Mouse (Mus musculus) hindbrain, embryonic 16.5 days (tissue): ENCODE results near the gene Gorasp1. TPM values are rescaled to one million over a fixed set of nuclear protein-coding genes. Genes with fewer than 3 reads are reported as not detected.

ENCODE experiments used
- ATAC-seq: fragments of 200-750 bp; cut with Nextera tagmentation; 2 replicates; pipeline ENCODE4 v1.8.0; 2017; ENCODE audit warnings: moderate TSS enrichment, moderate library complexity
- H3K27ac ChIP-seq: fragments of 300-500 bp; sonication (generic); 2 replicates; pipeline ENCODE4 v1.5.1; 2014; ENCODE audit warnings: low read depth, mild to moderate bottlenecking, control low read depth, low read length, moderate library complexity
- H3K27me3 ChIP-seq: fragments of 300-500 bp; sonication (generic); replicated peaks from 2 replicates; pipeline ENCODE4 v1.6.1; 2014; ENCODE audit warnings: low read length; ENCODE audit not compliant: control insufficient read depth, insufficient read depth
- H3K36me3 ChIP-seq: fragments of 300-500 bp; sonication (generic); 2 replicates; pipeline ENCODE4 v1.6.1; 2014; ENCODE audit warnings: mild to moderate bottlenecking, low read length, moderate library complexity, mixed read lengths; ENCODE audit not compliant: control insufficient read depth, insufficient read depth
- H3K4me1 ChIP-seq: fragments of 300-500 bp; sonication (generic); 2 replicates; pipeline ENCODE4 v1.6.1; 2014; ENCODE audit warnings: low read depth, low read length; ENCODE audit not compliant: control insufficient read depth, insufficient read depth
- H3K4me2 ChIP-seq: fragments of 300-500 bp; sonication (generic); 2 replicates; pipeline ENCODE4 v1.6.1; 2014; ENCODE audit warnings: mild to moderate bottlenecking, low read length, control low read depth, moderate library complexity
- H3K4me3 ChIP-seq: fragments of 300-500 bp; sonication (generic); 2 replicates; pipeline ENCODE4 v1.5.1; 2014; ENCODE audit warnings: mild to moderate bottlenecking, low read length, control low read depth, moderate library complexity
- H3K9ac ChIP-seq: fragments of 300-500 bp; sonication (generic); 2 replicates; pipeline ENCODE4 v1.6.1; 2014; ENCODE audit warnings: low read depth, mild to moderate bottlenecking, control low read depth, low read length, moderate library complexity
- H3K9me3 ChIP-seq: fragments of 300-500 bp; sonication (generic); 2 replicates; pipeline ENCODE4 v1.6.1; 2014; ENCODE audit warnings: mild to moderate bottlenecking, low read length, moderate library complexity; ENCODE audit not compliant: control insufficient read depth
- WGBS: fragments of 180-500 bp; shearing (Covaris S2); extraction: QIAGEN DNeasy Blood & Tissue Kit; methylation state at CpG from one replicate; pipeline ENCODE4 v1.1.7; 2014; 5-methylcytosine and 5-hydroxymethylcytosine counted together
- polyA plus RNA-seq: library from polyadenylated mRNA; unstranded; fragments of >200 nt; fragmentation: Nextera tagmentation; extraction: Ambion mirVana; gene quantifications from 2 replicates; pipeline ENCODE4 v1.2.1, GENCODE M21; 2015

The Gorasp1 gene
- polyA plus RNA-seq, 1 experiment from 2014 or later = 33.1 TPM

DNA sequence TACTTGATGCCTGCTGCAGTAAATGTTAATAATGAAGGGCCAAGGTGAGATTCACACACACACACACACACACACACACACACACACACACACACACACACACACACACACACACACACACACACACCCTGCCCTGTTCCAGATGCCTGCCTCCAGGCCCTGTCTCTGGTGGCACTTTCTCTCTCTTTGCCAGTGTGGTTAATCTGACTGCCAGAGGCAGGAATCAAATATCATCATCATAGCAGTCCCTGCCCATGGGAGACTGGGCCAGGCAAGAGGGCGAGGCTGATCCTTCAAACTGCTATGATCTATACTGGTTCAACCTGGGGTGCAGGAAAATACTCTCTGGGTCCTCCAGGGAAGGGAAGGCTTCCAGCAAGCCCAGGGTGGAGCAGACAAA lies 17.5 kb downstream of the Gorasp1 start:
- 89% methylated on average over 1 of the region's 1 CpGs for WGBS

DNA sequence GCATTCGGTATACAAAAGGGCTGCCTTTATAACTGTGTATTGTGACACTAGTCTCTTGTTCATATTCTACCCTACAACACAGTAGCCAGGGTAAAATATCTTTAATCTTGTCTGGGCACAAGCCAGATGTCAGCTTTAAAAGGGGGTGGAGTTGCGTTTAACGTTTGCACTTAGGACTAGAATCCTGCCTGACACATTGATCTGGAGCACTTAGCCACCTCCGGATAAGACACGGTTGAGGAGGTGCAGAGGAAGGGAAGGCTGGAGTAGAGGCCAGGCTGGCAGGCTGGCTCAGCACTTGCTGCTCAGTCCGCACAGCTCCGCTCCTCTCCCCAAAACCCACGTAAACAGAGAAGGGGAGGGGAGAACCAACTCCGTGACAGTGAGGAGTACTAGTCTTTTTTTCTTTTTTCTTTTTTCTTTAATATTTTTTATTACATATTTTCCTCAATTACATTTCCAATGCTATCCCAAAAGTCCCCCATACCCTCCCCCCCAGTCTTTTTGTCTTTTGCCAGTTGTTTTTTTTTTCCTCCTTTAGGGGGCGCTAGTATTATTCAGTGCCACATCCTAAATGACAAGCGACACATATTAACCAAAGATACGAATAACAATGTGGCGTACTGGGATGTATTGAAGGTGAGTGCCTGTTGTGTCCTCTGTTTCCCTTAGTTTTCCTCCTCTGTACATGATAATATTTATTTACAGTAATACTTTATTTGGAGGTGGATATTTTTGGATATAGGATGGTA lies 24.1 kb downstream of the Gorasp1 start:
- Histone ChIP-seq H3K27ac (no peak overlapping the region), H3K27me3 (no peaks in the 10 kb centered on the region), H3K4me2 (no peak overlapping the region), H3K9ac (no peak overlapping the region), H3K36me3 (peaks cover 58% of the 10 kb centered on the region), H3K4me1 (no peaks in the 10 kb centered on the region), H3K9me3 (no peaks in the 10 kb centered on the region), H3K4me3 (no peak overlapping the region)
- no peak for ATAC-seq
- WGBS = 76% methylated on average over 13 of the region's 13 CpGs

More for the DNA sequence above, 17.5 kb downstream of the Gorasp1 start:
- Histone ChIP-seq H3K9me3 (no peaks in the 10 kb centered on the region), H3K4me2 (no peak overlapping the region), H3K4me1 (no peaks in the 10 kb centered on the region), H3K4me3 (no peak overlapping the region), H3K36me3 (peaks cover 57% of the 10 kb centered on the region), H3K27ac (no peak overlapping the region), H3K27me3 (no peaks in the 10 kb centered on the region), H3K9ac (no peak overlapping the region)
- no peak for ATAC-seq

DNA sequence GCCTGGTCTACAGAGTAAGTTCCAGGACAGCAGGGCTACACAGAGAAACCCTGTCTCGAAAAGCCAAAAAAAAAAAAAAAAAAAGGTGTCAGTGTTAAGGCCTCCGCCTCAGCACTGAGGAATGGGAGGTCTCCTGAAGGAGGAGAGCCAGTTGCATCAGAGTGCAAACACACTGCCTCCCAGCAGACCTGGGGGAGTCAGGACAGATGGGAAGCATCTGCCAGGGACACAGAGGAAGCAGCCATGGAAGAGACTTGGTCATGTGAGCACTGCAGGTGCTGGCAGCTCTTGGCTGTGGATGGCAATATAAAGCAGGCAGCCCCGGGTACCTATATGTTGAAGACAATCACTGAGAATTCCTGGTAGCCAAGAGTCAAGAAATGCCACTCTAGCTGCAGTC lies 27.4 kb downstream of the Gorasp1 start:
- no peak for ATAC-seq
- H3K4me1 ChIP-seq = no peaks in the 10 kb centered on the region
- no peaks in the 10 kb centered on the region for H3K9me3 ChIP-seq
- no peak overlapping the region for H3K4me2 ChIP-seq
- H3K4me3 ChIP-seq = no peak overlapping the region
- no peak overlapping the region for H3K27ac ChIP-seq
- WGBS = 90% methylated on average over 3 of the region's 3 CpGs
- no peaks in the 10 kb centered on the region for H3K27me3 ChIP-seq
- H3K9ac ChIP-seq = no peak overlapping the region
- peaks cover 67% of the 10 kb centered on the region for H3K36me3 ChIP-seq

GRCm38 (mm10) chr9:119908708-119909107 lies 28.7 kb downstream of the Gorasp1 start:
- H3K4me2 ChIP-seq = no peak overlapping the region
- H3K4me3 ChIP-seq = no peak overlapping the region
- H3K36me3 ChIP-seq = peaks cover 65% of the 10 kb centered on the region
- no peak overlapping the region for H3K9ac ChIP-seq
- no peak for ATAC-seq
- H3K4me1 ChIP-seq = no peaks in the 10 kb centered on the region
- no peaks in the 10 kb centered on the region for H3K27me3 ChIP-seq
- WGBS = 99% methylated on average over 3 of the region's 3 CpGs
- no peak overlapping the region for H3K27ac ChIP-seq
- no peaks in the 10 kb centered on the region for H3K9me3 ChIP-seq

GRCm38 (mm10) chr9:119902410-119903151 lies 34.8 kb downstream of the Gorasp1 start:
- H3K4me2 ChIP-seq = no peak overlapping the region

GRCm38 (mm10) chr9:119899446-119899845 lies 37.9 kb downstream of the Gorasp1 start:
- Histone ChIP-seq H3K27ac (no peak overlapping the region), H3K4me3 (no peak overlapping the region), H3K9me3 (no peaks in the 10 kb centered on the region), H3K9ac (no peak overlapping the region), H3K27me3 (no peaks in the 10 kb centered on the region), H3K4me2 (no peak overlapping the region), H3K36me3 (peaks cover 9% of the 10 kb centered on the region; the same call in 1 of the 2 replicates), H3K4me1 (peaks cover 12% of the 10 kb centered on the region)
- ATAC-seq = no peak
- 94% methylated on average over 2 of the region's 2 CpGs for WGBS

More at GRCm38 (mm10) chr9:119902410-119903151, 34.8 kb downstream of the Gorasp1 start:
- no peaks in the 10 kb centered on the region for H3K9me3 ChIP-seq
- no peaks in the 10 kb centered on the region for H3K27me3 ChIP-seq
- no peak for ATAC-seq
- no peak overlapping the region for H3K27ac ChIP-seq
- no peak overlapping the region for H3K9ac ChIP-seq
- no peak overlapping the region for H3K4me3 ChIP-seq
- WGBS = 87% methylated on average over 12 of the region's 12 CpGs
- H3K36me3 ChIP-seq = peaks cover 32% of the 10 kb centered on the region
- H3K4me1 ChIP-seq = no peaks in the 10 kb centered on the region

DNA sequence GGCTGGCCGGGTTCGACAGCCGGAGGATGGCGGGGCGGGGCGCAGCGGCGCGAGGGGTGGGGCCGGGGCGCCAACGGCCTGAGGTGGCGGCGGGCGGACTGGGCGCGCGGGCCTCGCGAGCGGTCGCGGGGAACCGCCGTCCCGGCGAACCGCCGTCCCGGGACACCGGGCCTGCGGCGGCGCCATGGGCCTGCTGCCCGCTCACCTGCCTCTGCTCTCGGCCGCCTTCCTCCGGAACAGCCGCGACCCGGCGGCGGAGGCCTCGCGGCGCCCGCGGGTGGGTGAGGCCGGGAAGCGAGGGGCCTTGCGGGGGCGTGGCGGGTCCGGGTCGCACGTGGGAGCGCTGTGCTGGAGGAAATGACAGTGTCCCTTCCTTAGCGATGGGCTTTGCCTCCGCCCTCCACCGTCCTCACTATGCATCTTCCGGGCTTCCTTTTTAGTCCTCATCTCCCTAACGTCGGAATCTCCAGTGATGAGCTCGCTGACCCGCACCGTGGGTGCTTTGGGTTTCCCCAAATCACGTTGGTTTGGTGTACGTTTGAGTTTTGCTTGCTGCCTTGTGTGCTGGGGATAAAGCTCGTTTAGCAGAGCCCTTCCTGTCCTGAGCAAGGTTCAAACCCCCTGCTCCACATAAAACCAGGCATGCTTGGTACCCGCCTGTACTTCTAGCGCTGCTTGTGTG lies 42.2 kb downstream of the Gorasp1 start:
- Histone ChIP-seq H3K4me1 (peaks cover 12% of the 10 kb centered on the region), H3K36me3 (no peaks in the 10 kb centered on the region), H3K9ac (peak overlapping the region; percentile 85), H3K27me3 (peaks cover 6% of the 10 kb centered on the region; the same call in 1 of the 2 replicates), H3K9me3 (no peaks in the 10 kb centered on the region), H3K4me3 (peak overlapping the region; percentile 87), H3K27ac (peak overlapping the region; percentile 82), H3K4me2 (peak overlapping the region; percentile 94)
- peak; percentile 83 for ATAC-seq
- WGBS = 1% methylated on average over 40 of the region's 71 CpGs

GRCm38 (mm10) chr9:119894339-119895009 lies 42.9 kb downstream of the Gorasp1 start, which contains the start of gene Wdr48:
Wdr48 (plus strand) TSS chr9:119894878.
- Histone ChIP-seq H3K27ac (peak within 1 kb of the TSS; percentile 82), H3K36me3 (no peaks in the 10 kb centered on the region), H3K4me1 (peaks cover 12% of the 10 kb centered on the region), H3K4me3 (peak within 1 kb of the TSS; percentile 87), H3K9ac (peak within 1 kb of the TSS; percentile 85), H3K9me3 (no peaks in the 10 kb centered on the region), H3K4me2 (peak within 1 kb of the TSS; percentile 94), H3K27me3 (peaks cover 6% of the 10 kb centered on the region)
- WGBS = 7% methylated on average over 25 of the region's 34 CpGs
- peak; percentile 98 for ATAC-seq
